Mouse (Mus musculus): ENCODE results near the gene Pepd. TPM values are rescaled to one million over a fixed set of nuclear protein-coding genes. Genes with fewer than 3 reads are reported as not detected.

Gene Pepd
- total RNA-seq, 2 experiments from 2014 or later = 24.1 to 24.3 TPM

GRCm38 (mm10) chr7:35041286-35042208 lies 129.4 kb downstream of the Pepd start:
- intact Hi-C loops (cut with DNase I) = no loop called here
- no peak overlapping the region for H3K4me3 ChIP-seq
- H3K27ac ChIP-seq = peak overlapping the region; percentile 86
- no peak for TF ChIP-seq CTCF (IDR thresholded peaks at IDR 0.05)
- peak; percentile 70 for DNase-seq

DNA sequence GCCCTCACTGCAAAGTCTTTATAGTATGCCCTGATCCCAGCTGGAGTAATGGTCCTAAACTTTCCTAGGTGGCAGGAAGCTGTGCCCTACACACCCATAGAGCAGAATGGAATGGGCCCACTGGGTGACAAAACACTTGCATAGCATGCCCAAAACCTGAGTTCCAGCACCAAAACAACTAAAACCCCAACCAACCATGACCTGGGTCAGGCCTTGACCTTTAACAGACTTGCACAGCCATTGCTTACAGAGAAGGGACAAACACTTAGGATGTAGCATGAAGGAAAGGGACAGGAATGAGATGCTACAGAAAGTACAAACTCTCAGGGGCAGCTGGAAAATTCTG lies 130.0 kb downstream of the Pepd start:
- intact Hi-C loops (cut with DNase I) = no loop called here
- Histone ChIP-seq H3K4me3 (no peak overlapping the region), H3K27ac (peak overlapping the region; percentile 86)
- DNase-seq = no peak
- no peak for TF ChIP-seq CTCF (IDR thresholded peaks at IDR 0.05)

DNA sequence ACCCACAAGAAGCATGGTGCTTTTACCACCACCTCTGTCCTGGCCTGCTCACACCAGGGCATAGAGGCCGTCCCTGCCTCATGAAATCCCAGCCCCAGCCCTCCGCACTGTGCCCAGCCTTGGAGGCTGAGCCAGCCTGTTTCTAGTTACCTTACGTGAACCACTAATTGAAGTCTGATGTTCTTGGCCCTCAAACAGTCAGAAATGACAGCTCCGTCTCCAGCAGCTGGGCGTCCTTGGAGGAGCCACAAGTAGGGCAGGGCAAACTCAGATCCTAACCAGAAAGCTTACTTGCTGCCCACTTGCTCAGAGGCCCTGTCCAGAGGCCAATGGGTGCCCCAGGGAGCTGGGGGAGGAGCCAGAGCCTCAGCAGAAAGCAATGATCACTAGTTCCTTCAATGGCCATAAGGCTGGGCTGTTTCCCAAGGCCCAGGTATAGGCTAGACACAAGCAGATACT lies 130.6 kb downstream of the Pepd start:
- intact Hi-C loops (cut with DNase I) = no loop called here
- peak overlapping the region; percentile 86 for H3K27ac ChIP-seq
- no peak overlapping the region for H3K4me3 ChIP-seq
- no peak for TF ChIP-seq CTCF (IDR thresholded peaks at IDR 0.05)
- DNase-seq = peak; percentile 82

DNA sequence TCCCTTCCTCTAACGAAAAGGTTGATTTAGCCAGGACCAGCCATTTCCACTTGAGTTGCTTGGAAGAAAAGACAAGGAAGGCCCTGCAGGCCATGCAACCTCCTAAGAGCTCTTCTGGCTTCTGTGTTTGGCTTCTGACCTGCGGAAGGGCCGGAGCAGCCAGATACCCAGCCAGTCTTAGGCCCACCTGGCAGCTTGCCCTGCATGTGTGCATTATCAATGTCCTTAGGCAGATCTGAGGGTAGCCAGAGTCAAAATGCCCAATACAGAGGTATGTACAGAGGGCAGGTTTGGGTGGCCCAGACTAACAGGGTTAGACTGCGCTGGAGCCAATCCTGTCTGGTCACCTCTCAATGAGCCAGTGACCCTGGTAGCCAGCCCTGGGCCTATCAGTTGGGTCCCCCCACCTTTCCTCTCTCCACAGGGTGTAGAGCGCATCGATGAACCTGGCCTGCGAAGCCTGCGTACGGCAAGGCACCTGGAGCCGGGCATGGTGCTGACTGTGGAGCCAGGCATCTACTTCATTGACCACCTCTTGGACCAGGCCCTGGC lies 131.2 kb downstream of the Pepd start:
- no peak for DNase-seq
- intact Hi-C loops (cut with DNase I) = no loop called here
- Histone ChIP-seq H3K27ac (peak overlapping the region; percentile 86), H3K4me3 (no peak overlapping the region; the same call in 1 of the 2 replicates)
- TF ChIP-seq CTCF (IDR thresholded peaks at IDR 0.05) = no peak

DNA sequence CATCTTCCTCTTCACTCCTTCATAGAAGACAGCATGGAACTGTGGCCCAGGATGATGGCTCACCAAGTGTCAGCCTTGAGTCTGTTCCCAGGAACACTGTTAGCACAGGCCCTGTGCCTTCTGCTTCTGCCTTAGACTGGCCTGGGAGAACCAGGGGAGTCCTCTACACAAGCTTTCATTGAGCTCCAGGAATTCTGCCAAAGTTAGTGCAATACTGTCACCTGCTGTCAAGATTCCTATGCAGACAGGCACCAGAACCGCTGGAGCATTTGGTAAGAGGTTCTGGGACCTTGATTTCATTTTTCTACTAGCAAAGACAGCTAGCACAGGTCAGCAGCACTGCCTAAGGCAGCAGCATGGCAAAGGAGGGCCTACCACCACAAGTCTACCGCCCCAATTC lies 132.5 kb downstream of the Pepd start:
- no peak overlapping the region for H3K4me3 ChIP-seq
- no peak for DNase-seq
- peak overlapping the region; percentile 86 for H3K27ac ChIP-seq
- intact Hi-C loops (cut with DNase I) = no loop called here
- peak; percentile 32; the same call in 1 of the 2 replicates for TF ChIP-seq CTCF (IDR thresholded peaks at IDR 0.05)

DNA sequence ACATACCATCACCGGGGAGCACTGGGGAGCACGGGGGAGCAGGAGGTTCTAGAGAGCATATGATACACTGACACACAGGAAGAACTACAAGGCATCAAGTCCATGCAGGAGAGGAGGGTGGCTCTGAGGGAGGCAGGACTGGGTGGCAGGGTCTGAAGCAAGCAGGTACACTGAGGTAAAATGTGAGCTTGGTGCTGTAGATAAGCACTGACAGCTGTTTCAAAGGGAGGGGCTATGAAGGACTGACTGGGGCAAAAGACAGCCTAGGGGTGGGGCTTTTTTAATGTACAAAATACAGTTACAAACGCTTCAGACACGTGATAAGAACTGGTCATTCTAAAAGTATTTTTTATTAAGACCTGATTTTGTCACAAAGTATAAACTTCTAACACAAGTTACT lies 133.9 kb downstream of the Pepd start:
- H3K4me3 ChIP-seq = no peak overlapping the region
- no peak overlapping the region for H3K27ac ChIP-seq
- no peak for TF ChIP-seq CTCF (IDR thresholded peaks at IDR 0.05)
- intact Hi-C loops (cut with DNase I) = no loop called here
- DNase-seq = no peak

- Histone ChIP-seq H3K4me3 (no peak overlapping the region), H3K27ac (no peak overlapping the region)
- intact Hi-C loops (cut with DNase I) = loop anchor here (10.0 kb wide), 1 partner anchor 886 kb away; the partner anchor contains the start of gene Uba2
- no peak for DNase-seq
- TF ChIP-seq CTCF (IDR thresholded peaks at IDR 0.05) = no peak
Observed at GRCm38 (mm10) chr7:35050540-35050939, 138.4 kb downstream of the Pepd start.

- H3K27ac ChIP-seq = peak overlapping the region; percentile 6; the same call in 1 of the 2 replicates
- DNase-seq = no peak
- H3K4me3 ChIP-seq = no peak overlapping the region
- intact Hi-C loops (cut with DNase I) = loop anchor here (10.0 kb wide), 1 partner anchor 888 kb away; the partner anchor contains the start of gene Uba2
- TF ChIP-seq CTCF (IDR thresholded peaks at IDR 0.05) = no peak
Observed at GRCm38 (mm10) chr7:35053161-35053560, 141.0 kb downstream of the Pepd start.

- H3K27ac ChIP-seq = peak overlapping the region; percentile 96
- DNase-seq = no peak
- TF ChIP-seq CTCF (IDR thresholded peaks at IDR 0.05) = no peak
- H3K4me3 ChIP-seq = peak overlapping the region; percentile 92
- intact Hi-C loops (cut with DNase I) = loop anchor here (10.0 kb wide), 1 partner anchor 889 kb away; the partner anchor contains the start of gene Uba2
Observed at GRCm38 (mm10) chr7:35054286-35054685, 142.1 kb downstream of the Pepd start.

- Histone ChIP-seq H3K27ac (peak overlapping the region; percentile 96), H3K4me3 (peak overlapping the region; percentile 92)
- intact Hi-C loops (cut with DNase I) = loop anchor here (10.0 kb wide), 1 partner anchor 890 kb away; the partner anchor contains the start of gene Uba2
- no peak for TF ChIP-seq CTCF (IDR thresholded peaks at IDR 0.05)
- DNase-seq = no peak
Observed at GRCm38 (mm10) chr7:35054977-35055618, 142.9 kb downstream of the Pepd start.

GRCm38 (mm10) chr7:35055619-35056435 lies 143.6 kb downstream of the Pepd start:
- intact Hi-C loops (cut with DNase I) = loop anchor here (2.0 to 10.0 kb wide), 2 partner anchors 63 to 891 kb away; partner anchors contain the start of genes Cebpa and Uba2
- H3K4me3 ChIP-seq = peak overlapping the region; percentile 92
- TF ChIP-seq CTCF (IDR thresholded peaks at IDR 0.05) = no peak
- peak overlapping the region; percentile 96 for H3K27ac ChIP-seq
- DNase-seq = peak; percentile 89

DNA sequence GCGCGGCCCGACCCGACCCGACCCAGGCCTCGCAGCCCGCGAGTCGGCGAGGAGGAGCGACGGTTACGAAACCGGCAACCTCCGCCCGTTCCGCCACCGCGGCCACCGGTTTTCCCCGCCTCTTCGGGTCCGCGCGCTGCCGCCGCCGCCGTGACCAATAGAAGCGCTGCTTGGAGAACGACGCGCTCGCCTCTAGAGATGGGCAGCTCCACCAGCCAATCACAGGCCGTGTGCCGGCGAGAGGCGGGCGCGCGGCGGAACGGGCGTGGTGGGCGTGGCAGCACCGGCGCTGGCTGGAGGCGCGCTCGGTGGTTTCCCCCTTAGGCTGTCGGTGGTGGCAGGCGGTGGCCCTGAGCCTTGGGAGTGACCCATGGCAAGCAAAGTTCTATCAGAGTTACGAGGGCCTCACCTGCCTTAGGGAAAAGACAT lies 144.3 kb downstream of the Pepd start, which contains the start of gene Cebpg:
Gene Cebpg (minus strand): TSS at position 138 of the 429 bp plus-strand sequence.
- peak; percentile 98 for DNase-seq
- no peak for TF ChIP-seq CTCF (IDR thresholded peaks at IDR 0.05)
- Histone ChIP-seq H3K4me3 (peak within 1 kb of the TSS; percentile 92), H3K27ac (peak within 1 kb of the TSS; percentile 96)
- intact Hi-C loops (cut with DNase I) = loop anchor here (2.0 to 10.0 kb wide), 2 partner anchors 62 to 892 kb away; partner anchors contain the start of genes Cebpa and Uba2
